Mouse (Mus musculus): ENCODE data around the gene Clptm1. TPM values are rescaled to one million over a fixed set of nuclear protein-coding genes. Genes with fewer than 3 reads are reported as not detected.

Clptm1 gene
- polyA plus RNA-seq, 1 experiment from 2014 or later: 99.6 TPM

DNA sequence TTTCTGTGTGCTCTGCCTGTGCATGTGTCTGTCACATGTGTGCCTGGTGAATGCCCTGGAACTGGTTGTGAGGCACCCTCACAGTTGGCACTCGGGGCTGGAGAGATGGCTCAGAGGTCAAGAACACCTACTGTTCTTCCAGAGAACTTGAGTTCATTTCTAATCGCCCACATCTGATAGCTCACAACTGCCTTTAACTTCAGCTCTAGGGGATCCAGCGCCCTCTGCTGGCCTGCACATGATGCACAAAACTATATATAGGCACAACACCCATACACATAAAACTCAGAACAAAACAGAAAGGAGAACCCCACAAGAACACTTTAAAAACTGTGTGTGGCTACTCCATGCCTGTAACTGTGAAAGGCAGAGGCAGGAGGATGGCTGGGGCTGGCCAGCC lies 75.6 kb downstream of the Clptm1 start:
- Histone ChIP-seq H3K9ac (replicated peaks) (no peak overlapping the region), H3K27me3 (no peaks in the 10 kb centered on the region), H3K4me1 (no peaks in the 10 kb centered on the region), H3K4me3 (no peak overlapping the region), H3K27ac (replicated peaks) (no peak overlapping the region), H3K9me3 (no peaks in the 10 kb centered on the region), H3K4me2 (replicated peaks) (no peak overlapping the region), H3K36me3 (peaks cover 92% of the 10 kb centered on the region)
- ATAC-seq (replicated peaks): no peak
- 48% methylated on average over 3 of the region's 3 CpGs for WGBS

DNA sequence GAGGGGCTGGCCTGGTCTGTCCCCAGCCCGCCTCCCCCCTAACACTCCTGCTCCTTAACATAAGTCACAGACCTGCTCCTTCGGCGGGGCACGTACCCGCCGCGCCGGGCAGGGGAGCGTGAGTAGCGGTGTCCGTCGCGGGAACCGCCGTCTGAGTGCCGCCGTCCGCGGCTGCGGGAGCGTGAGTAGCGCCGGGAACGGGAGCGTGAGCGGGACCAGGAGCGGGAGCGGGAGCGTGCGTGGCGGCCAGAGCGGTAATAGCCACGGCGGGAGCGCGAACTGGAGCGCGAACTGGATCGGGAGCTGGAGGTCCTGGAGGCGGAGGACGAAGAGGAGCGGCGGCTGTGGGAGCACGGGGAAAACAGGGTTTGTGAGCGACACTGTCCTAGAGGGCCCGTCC lies 78.6 kb downstream of the Clptm1 start:
- no peak overlapping the region for H3K4me3 ChIP-seq
- H3K27me3 ChIP-seq: no peaks in the 10 kb centered on the region
- H3K4me1 ChIP-seq: no peaks in the 10 kb centered on the region
- H3K27ac ChIP-seq (replicated peaks): no peak overlapping the region
- no peak for ATAC-seq (replicated peaks)
- H3K4me2 ChIP-seq (replicated peaks): no peak overlapping the region
- no peak overlapping the region for H3K9ac ChIP-seq (replicated peaks)
- peaks cover 87% of the 10 kb centered on the region for H3K36me3 ChIP-seq
- H3K9me3 ChIP-seq: no peaks in the 10 kb centered on the region
- 79% methylated on average over 46 of the region's 46 CpGs for WGBS

Other genes with a start within 250 kb of the Clptm1 start
- gene Mark4, start 206.2 kb downstream of the Clptm1 start, polyA plus RNA-seq (2015; fragmentation: Nextera tagmentation; extraction: Ambion mirVana): 18.3 and 18.8 TPM in 2 replicates
- 0.17 and 0.29 TPM in 2 replicates for gene Exoc3l2, start 201.7 kb downstream of the Clptm1 start, polyA plus RNA-seq (2015; fragmentation: Nextera tagmentation; extraction: Ambion mirVana)
- gene Bloc1s3, start 156.7 kb downstream of the Clptm1 start, polyA plus RNA-seq (2015; fragmentation: Nextera tagmentation; extraction: Ambion mirVana): 4.9 and 5.4 TPM in 2 replicates
- 35.3 and 43.0 TPM in 2 replicates for gene Trappc6a, start 156.6 kb downstream of the Clptm1 start, polyA plus RNA-seq (2015; fragmentation: Nextera tagmentation; extraction: Ambion mirVana)
- 0.66 and 0.75 TPM in 2 replicates for gene Nkpd1, start 147.2 kb downstream of the Clptm1 start, polyA plus RNA-seq (2015; fragmentation: Nextera tagmentation; extraction: Ambion mirVana)
- gene Ppp1r37, start 102.0 kb downstream of the Clptm1 start, polyA plus RNA-seq (2015; fragmentation: Nextera tagmentation; extraction: Ambion mirVana): 37.8 and 40.5 TPM in 2 replicates
- gene Zfp296, start 87.7 kb downstream of the Clptm1 start, polyA plus RNA-seq (2015; fragmentation: Nextera tagmentation; extraction: Ambion mirVana): 0.19 and 0.57 TPM in 2 replicates
- 124 and 127 TPM in 2 replicates for gene Gemin7, start 87.4 kb downstream of the Clptm1 start, polyA plus RNA-seq (2015; fragmentation: Nextera tagmentation; extraction: Ambion mirVana)
- 61.3 and 64.9 TPM in 2 replicates for gene Clasrp, start 60.5 kb downstream of the Clptm1 start, polyA plus RNA-seq (2015; fragmentation: Nextera tagmentation; extraction: Ambion mirVana)
- gene Relb, start 35.6 kb downstream of the Clptm1 start, polyA plus RNA-seq (2015; fragmentation: Nextera tagmentation; extraction: Ambion mirVana): 2.6 and 2.7 TPM in 2 replicates
- gene Apoc2, start 12.9 kb upstream of the Clptm1 start, polyA plus RNA-seq (2015; fragmentation: Nextera tagmentation; extraction: Ambion mirVana): not detected in 2 replicates
- gene Gm44805, start 16.4 kb upstream of the Clptm1 start, polyA plus RNA-seq (2015; fragmentation: Nextera tagmentation; extraction: Ambion mirVana): not detected in 2 replicates
- not detected in 2 replicates for gene Apoc4, start 16.4 kb upstream of the Clptm1 start, polyA plus RNA-seq (2015; fragmentation: Nextera tagmentation; extraction: Ambion mirVana)
- 1.2 TPM in 2 replicates for gene Apoc1, start 27.6 kb upstream of the Clptm1 start, polyA plus RNA-seq (2015; fragmentation: Nextera tagmentation; extraction: Ambion mirVana)
- 236 and 265 TPM in 2 replicates for gene Apoe, start 34.2 kb upstream of the Clptm1 start, polyA plus RNA-seq (2015; fragmentation: Nextera tagmentation; extraction: Ambion mirVana)
- gene Tomm40, start 50.4 kb upstream of the Clptm1 start, polyA plus RNA-seq (2015; fragmentation: Nextera tagmentation; extraction: Ambion mirVana): 137 and 147 TPM in 2 replicates
- gene Nectin2, start 85.5 kb upstream of the Clptm1 start, polyA plus RNA-seq (2015; fragmentation: Nextera tagmentation; extraction: Ambion mirVana): 42.6 and 45.3 TPM in 2 replicates
- gene Bcam, start 106.0 kb upstream of the Clptm1 start, polyA plus RNA-seq (2015; fragmentation: Nextera tagmentation; extraction: Ambion mirVana): 6.8 TPM in 2 replicates
- not detected in 2 replicates for gene Cblc, start 131.8 kb upstream of the Clptm1 start, polyA plus RNA-seq (2015; fragmentation: Nextera tagmentation; extraction: Ambion mirVana)
- gene Bcl3, start 157.7 kb upstream of the Clptm1 start, polyA plus RNA-seq (2015; fragmentation: Nextera tagmentation; extraction: Ambion mirVana): 1.0 and 1.3 TPM in 2 replicates
- gene Gm19345, start 187.0 kb upstream of the Clptm1 start, polyA plus RNA-seq (2015; fragmentation: Nextera tagmentation; extraction: Ambion mirVana): 7.6 and 8.4 TPM in 2 replicates
- 0.43 and 0.50 TPM in 2 replicates for gene Ceacam16, start 196.3 kb upstream of the Clptm1 start, polyA plus RNA-seq (2015; fragmentation: Nextera tagmentation; extraction: Ambion mirVana)
- not detected in 2 replicates for gene Ceacam19, start 222.9 kb upstream of the Clptm1 start, polyA plus RNA-seq (2015; fragmentation: Nextera tagmentation; extraction: Ambion mirVana)

Measured in forebrain, embryonic 15.5 days (tissue).